Mouse (Mus musculus): ENCODE results near the gene Socs3.

DNA sequence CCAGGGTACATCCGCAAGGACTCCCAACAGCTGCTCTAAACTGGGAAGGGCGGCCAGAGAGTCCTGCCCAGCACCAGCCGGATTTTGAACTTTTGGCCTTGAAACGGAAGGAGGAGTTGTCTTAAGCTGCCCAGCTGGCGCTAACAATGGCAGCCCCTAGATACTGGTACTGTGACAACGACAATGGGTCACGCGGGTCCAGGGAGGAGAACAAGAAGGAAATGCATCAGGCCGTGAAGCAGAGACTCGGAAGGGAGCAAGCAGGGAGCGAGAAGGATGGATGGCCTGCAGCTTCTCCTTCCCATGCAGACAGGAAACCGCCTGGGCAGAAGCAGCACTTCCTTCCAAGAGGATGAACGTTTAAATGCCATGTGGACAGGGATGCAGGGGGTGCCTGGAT lies 14.2 kb downstream of the Socs3 start:
- TF ChIP-seq POLR2AphosphoS2 (IDR thresholded peaks at IDR 0.05; ENCODE audit: insufficient read length, low read depth) (no peak), POLR2A (IDR thresholded peaks at IDR 0.05; ENCODE audit: insufficient read length, low read depth) (no peak), CEBPB (IDR thresholded peaks at IDR 0.05; ENCODE audit: insufficient read depth, poor library complexity, severe bottlenecking) (no peak)

Measured in myocyte (in vitro differentiated cells).